Mouse (Mus musculus) limb, embryonic 12.5 days (tissue): ENCODE data around the gene Nfasc. TPM values are rescaled to one million over a fixed set of nuclear protein-coding genes. Genes with fewer than 3 reads are reported as not detected.

Source experiments
- ATAC-seq: fragments of 200-750 bp; cut with Nextera tagmentation; 2 replicates; pipeline ENCODE4 v1.8.0; 2017; ENCODE audit warnings: low read depth, moderate TSS enrichment; ENCODE audit not compliant: insufficient number of reproducible peaks, insufficient read depth, low FRiP score, low TSS enrichment
- H3K27ac ChIP-seq: fragments of 300-500 bp; sonication (generic); 2 replicates; pipeline ENCODE4 v1.5.1; 2016; ENCODE audit warnings: mild to moderate bottlenecking, moderate library complexity
- H3K27me3 ChIP-seq: fragments of 300-500 bp; sonication (generic); 2 replicates; pipeline ENCODE4 v1.6.1; 2016; ENCODE audit warnings: mild to moderate bottlenecking, moderate library complexity
- H3K36me3 ChIP-seq: fragments of 300-500 bp; sonication (generic); 2 replicates; pipeline ENCODE4 v1.6.1; 2016; ENCODE audit warnings: mild to moderate bottlenecking, moderate library complexity
- H3K4me1 ChIP-seq: fragments of 300-500 bp; sonication (generic); replicated peaks from 2 replicates; pipeline ENCODE4 v1.6.1; 2016
- H3K4me2 ChIP-seq: fragments of 300-500 bp; sonication (generic); 2 replicates; pipeline ENCODE4 v1.6.1; 2016; ENCODE audit warnings: mild to moderate bottlenecking, moderate library complexity
- H3K4me3 ChIP-seq: fragments of 300-500 bp; sonication (generic); replicated peaks from 2 replicates; pipeline ENCODE4 v1.5.1; 2016; ENCODE audit warnings: mild to moderate bottlenecking
- H3K9ac ChIP-seq: fragments of 300-500 bp; sonication (generic); replicated peaks from 2 replicates; pipeline ENCODE4 v1.6.1; 2016; ENCODE audit warnings: mild to moderate bottlenecking, moderate library complexity
- H3K9me3 ChIP-seq: fragments of 300-500 bp; sonication (generic); 2 replicates; pipeline ENCODE4 v1.6.1; 2016; ENCODE audit warnings: mild to moderate bottlenecking, moderate library complexity
- WGBS: fragments of 180-500 bp; shearing (Covaris S2); methylation state at CpG from one replicate; pipeline ENCODE4 v1.1.7; 2016; 5-methylcytosine and 5-hydroxymethylcytosine counted together
- polyA plus RNA-seq: library from polyadenylated mRNA; unstranded; fragments of >200 nt; fragmentation: Nextera tagmentation; extraction: Ambion mirVana; gene quantifications from 2 replicates; pipeline ENCODE4 v1.2.1, GENCODE M21; 2016

Gene Nfasc
- polyA plus RNA-seq, 1 experiment from 2014 or later: 0.81 TPM

DNA sequence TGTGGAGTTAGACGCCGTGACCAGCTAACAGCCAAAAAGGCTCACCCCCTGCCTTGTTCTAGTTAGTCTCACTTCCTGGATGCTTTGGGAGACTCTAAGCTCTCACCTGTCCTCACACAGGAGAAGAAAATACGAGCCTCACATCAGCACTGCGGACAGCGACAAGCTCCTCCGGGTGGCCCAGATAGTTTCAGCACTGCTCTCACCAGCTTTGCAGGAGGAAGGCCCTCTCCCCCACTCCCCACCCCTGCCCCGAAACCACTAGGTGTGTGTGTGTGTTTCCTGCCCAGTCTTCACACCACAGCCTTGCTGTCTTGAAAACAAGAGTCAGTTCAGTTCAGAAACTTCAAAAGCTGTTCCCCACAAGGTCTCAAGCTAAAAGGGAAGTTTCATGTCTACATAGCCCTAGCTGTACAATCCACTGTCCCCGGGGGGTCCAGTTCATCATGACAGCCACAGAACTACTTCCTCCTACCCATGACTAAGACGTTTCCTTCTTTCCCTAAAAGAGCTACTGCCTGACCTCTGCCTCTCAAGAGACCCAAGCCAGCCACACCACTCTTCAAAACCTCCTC is 7.6 kb downstream of the Nfasc start:
- Histone ChIP-seq H3K27me3 (peaks cover 48% of the 10 kb centered on the region), H3K9me3 (no peaks in the 10 kb centered on the region), H3K4me1 (no peaks in the 10 kb centered on the region), H3K9ac (no peak overlapping the region), H3K27ac (no peak overlapping the region), H3K4me2 (no peak overlapping the region), H3K36me3 (no peaks in the 10 kb centered on the region), H3K4me3 (no peak overlapping the region)
- no peak for ATAC-seq
- WGBS: 35% methylated on average over 9 of the region's 9 CpGs

DNA sequence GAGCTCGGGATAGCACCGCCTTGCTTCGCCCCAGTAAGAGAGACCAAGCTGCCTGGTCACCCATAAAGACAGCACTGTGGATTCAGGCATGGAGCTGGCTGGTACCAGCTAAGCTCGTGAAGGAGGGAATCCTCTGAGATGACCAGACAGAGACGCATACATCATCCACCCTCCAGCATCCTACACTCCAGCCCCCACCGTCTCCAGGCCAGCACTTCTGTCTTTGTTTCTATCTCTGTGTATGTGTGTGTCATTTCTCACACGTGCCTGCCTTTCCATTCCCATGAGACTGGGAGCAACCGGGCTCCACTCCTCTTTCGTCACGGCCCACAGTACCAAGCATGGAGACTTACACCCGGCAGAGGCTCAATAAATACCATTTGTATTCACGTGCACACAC is 9.3 kb downstream of the Nfasc start:
- H3K9me3 ChIP-seq: no peaks in the 10 kb centered on the region
- no peak overlapping the region for H3K27ac ChIP-seq
- ATAC-seq: no peak
- peaks cover 35% of the 10 kb centered on the region for H3K27me3 ChIP-seq
- H3K9ac ChIP-seq: no peak overlapping the region
- no peak overlapping the region for H3K4me3 ChIP-seq
- H3K4me1 ChIP-seq: no peaks in the 10 kb centered on the region
- no peaks in the 10 kb centered on the region for H3K36me3 ChIP-seq
- H3K4me2 ChIP-seq: no peak overlapping the region
- WGBS: 78% methylated on average over 12 of the region's 12 CpGs

DNA sequence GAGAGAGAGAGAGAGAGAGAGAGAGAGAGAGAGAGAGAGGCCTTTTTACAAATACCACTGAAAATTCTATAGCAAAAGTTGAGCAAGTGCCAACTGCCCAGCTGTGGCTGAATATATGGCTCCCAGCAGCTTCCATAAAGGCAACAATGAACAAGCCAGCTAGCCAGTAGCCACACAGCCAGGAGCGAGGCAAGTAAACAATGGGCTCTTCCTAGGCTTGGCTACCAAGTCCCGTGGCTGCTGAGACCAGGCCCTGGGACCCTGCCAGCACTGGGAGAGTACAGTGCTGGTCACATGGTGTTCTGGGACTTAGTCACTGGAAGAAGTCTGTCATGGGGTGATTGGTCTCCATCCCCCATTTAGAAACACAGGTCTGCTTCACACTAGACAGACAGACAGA is 14.0 kb downstream of the Nfasc start:
- Histone ChIP-seq H3K27ac (no peak overlapping the region), H3K27me3 (peaks cover 8% of the 10 kb centered on the region; the same call in 1 of the 2 replicates), H3K36me3 (no peaks in the 10 kb centered on the region), H3K4me3 (no peak overlapping the region), H3K9me3 (no peaks in the 10 kb centered on the region), H3K9ac (no peak overlapping the region), H3K4me2 (no peak overlapping the region), H3K4me1 (no peaks in the 10 kb centered on the region)
- ATAC-seq: no peak
- 64% methylated on average over 2 of the region's 2 CpGs for WGBS

DNA sequence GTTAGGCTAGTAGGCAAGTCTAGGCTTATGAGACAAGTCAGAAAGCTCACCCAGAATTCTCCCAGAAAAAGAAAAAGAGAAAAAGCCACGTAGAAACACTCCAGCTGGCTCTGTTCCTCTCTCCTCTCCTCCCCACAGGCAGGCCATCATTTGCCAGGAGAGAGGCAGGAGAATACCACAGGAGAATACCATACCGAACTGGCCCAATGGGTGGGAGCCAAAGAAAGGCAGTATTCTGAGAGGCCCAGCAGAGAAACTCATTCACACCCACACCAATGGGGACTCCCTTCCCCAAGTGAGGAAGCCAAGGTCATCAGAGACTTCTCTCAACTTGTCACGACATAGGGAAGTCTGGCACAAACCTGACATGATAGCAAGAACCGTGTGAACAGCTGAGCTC is 19.2 kb downstream of the Nfasc start:
- 80% methylated on average over 4 of the region's 4 CpGs for WGBS
- Histone ChIP-seq H3K4me3 (no peak overlapping the region), H3K4me2 (no peak overlapping the region), H3K9me3 (no peaks in the 10 kb centered on the region), H3K27me3 (peaks cover 16% of the 10 kb centered on the region), H3K36me3 (no peaks in the 10 kb centered on the region), H3K4me1 (no peaks in the 10 kb centered on the region), H3K9ac (no peak overlapping the region), H3K27ac (no peak overlapping the region)
- ATAC-seq: no peak

DNA sequence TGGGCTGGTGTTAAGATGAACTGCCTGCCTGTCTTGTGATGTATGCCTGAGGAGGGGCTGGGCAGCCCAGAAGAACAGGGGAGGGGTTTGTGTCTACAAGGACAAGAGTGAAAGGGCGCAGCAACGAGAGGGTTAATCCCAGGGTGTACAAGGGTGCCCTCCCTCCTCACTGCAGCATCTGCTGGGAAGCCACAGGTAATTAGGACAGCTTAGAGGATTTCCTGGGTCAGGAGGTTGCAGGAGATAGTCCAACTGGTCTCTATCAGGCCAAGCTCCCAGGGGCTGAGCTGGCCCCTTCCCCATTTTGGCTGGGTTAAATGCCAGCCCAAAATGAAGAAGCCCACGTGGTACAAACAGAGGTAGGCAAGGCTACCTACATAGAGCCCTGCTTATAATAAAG is 20.3 kb downstream of the Nfasc start:
- WGBS: 53% methylated on average over 3 of the region's 3 CpGs

DNA sequence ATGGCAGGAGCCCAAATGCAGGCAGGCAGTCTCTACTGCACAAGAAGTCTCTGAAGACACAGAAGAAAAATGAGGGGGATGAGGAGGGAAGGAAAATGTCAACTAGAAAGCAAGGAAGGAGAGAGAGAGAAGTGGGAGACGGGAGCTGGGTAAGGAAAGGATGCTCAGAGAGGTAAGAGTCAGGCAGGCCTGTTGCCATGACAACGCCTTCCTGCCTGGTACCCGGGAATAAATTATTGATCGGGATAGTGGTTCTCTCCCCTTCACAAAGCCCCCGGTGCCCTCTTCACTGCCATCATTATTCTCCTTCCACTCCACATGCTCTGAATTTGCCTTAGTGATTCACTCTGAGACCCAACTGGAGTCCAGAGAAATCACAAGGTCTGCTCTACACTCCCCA is 23.4 kb downstream of the Nfasc start:
- Histone ChIP-seq H3K27ac (no peak overlapping the region), H3K4me2 (no peak overlapping the region), H3K9me3 (no peaks in the 10 kb centered on the region), H3K4me3 (no peak overlapping the region), H3K4me1 (no peaks in the 10 kb centered on the region), H3K9ac (no peak overlapping the region), H3K36me3 (no peaks in the 10 kb centered on the region), H3K27me3 (peaks cover 30% of the 10 kb centered on the region)
- no peak for ATAC-seq
- WGBS: 70% methylated on average over 5 of the region's 5 CpGs

More for the DNA sequence above, 20.3 kb downstream of the Nfasc start:
- Histone ChIP-seq H3K9me3 (no peaks in the 10 kb centered on the region), H3K27me3 (peaks cover 24% of the 10 kb centered on the region), H3K36me3 (no peaks in the 10 kb centered on the region), H3K4me3 (no peak overlapping the region), H3K9ac (no peak overlapping the region), H3K27ac (no peak overlapping the region), H3K4me2 (no peak overlapping the region), H3K4me1 (no peaks in the 10 kb centered on the region)
- no peak for ATAC-seq

DNA sequence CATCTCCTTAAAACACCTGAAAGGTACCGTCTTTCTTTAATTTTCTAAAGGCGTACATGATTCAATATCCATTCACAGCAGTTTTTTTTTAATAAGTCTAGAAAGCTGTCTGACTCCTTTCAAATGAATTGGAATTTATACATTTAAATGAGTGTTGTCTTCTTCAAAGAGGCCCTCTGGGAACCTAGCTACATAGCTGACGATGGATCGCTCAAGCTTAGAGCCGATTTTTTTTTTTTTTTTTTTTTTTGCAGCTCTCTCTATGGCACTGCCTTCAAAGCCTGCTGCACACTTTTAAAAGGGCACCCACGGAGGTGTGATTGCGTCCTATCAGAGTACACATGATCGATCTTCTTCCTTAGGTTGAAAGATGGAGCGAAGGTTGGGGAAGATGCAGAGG is 26.6 kb downstream of the Nfasc start:
- ATAC-seq: no peak
- H3K4me3 ChIP-seq: no peak overlapping the region
- 93% methylated on average over 9 of the region's 9 CpGs for WGBS
- H3K4me2 ChIP-seq: no peak overlapping the region
- H3K9ac ChIP-seq: no peak overlapping the region
- no peaks in the 10 kb centered on the region for H3K4me1 ChIP-seq
- H3K27ac ChIP-seq: no peak overlapping the region
- H3K9me3 ChIP-seq: no peaks in the 10 kb centered on the region
- H3K36me3 ChIP-seq: no peaks in the 10 kb centered on the region
- H3K27me3 ChIP-seq: peaks cover 21% of the 10 kb centered on the region; the same call in 1 of the 2 replicates

DNA sequence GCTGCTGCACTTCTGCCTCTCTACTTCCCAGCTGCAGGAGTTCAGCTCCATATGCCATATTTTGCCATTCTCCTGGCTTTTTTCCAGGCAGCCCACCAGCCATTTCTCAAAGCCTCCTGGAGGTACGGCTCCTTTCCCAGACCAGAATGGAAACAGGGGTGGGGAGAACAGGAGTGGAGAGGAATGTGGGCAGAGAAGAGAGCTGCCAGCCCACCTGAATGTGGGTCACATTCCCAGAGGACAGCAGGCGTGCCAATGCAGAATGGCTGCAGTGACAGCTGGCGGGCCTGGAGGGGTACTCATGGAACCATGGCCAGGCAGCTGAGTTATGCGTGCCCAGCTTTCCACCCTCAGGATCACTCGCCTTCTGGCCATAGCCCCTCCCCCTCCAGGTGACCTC is 32.2 kb downstream of the Nfasc start:
- peaks cover 34% of the 10 kb centered on the region for H3K27me3 ChIP-seq

DNA sequence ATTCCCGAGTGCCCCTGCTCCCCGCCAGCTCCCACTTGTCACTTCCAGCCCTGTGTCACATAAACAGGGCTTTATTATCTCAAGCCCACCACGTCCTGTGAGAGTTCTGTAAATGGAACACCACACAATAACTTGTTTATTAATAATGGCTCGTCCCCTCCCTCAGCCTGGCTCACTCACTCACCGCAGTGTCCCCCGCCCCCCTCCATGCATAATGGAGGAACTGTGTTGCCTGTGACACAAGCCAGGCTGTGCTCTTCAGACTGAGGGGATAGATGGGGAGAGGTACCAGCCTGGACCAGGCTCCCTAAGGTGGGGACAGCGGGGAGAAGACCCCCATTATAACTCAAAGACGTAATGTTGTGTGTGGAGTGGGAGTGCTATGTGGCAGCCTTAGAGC is 34.3 kb downstream of the Nfasc start:
- no peak overlapping the region for H3K4me2 ChIP-seq
- 60% methylated on average over 8 of the region's 8 CpGs for WGBS
- ATAC-seq: no peak
- no peak overlapping the region for H3K27ac ChIP-seq
- no peaks in the 10 kb centered on the region for H3K36me3 ChIP-seq
- peaks cover 8% of the 10 kb centered on the region; the same call in 1 of the 2 replicates for H3K4me1 ChIP-seq
- H3K9me3 ChIP-seq: no peaks in the 10 kb centered on the region
- H3K27me3 ChIP-seq: peaks cover 50% of the 10 kb centered on the region
- H3K4me3 ChIP-seq: no peak overlapping the region
- H3K9ac ChIP-seq: no peak overlapping the region

More for the DNA sequence above, 32.2 kb downstream of the Nfasc start:
- no peaks in the 10 kb centered on the region for H3K4me1 ChIP-seq
- no peak overlapping the region for H3K27ac ChIP-seq
- 69% methylated on average over 5 of the region's 5 CpGs for WGBS
- H3K4me3 ChIP-seq: no peak overlapping the region
- H3K36me3 ChIP-seq: no peaks in the 10 kb centered on the region
- no peak overlapping the region for H3K4me2 ChIP-seq
- ATAC-seq: no peak; the same call in 1 of the 2 replicates
- H3K9ac ChIP-seq: no peak overlapping the region
- H3K9me3 ChIP-seq: no peaks in the 10 kb centered on the region

DNA sequence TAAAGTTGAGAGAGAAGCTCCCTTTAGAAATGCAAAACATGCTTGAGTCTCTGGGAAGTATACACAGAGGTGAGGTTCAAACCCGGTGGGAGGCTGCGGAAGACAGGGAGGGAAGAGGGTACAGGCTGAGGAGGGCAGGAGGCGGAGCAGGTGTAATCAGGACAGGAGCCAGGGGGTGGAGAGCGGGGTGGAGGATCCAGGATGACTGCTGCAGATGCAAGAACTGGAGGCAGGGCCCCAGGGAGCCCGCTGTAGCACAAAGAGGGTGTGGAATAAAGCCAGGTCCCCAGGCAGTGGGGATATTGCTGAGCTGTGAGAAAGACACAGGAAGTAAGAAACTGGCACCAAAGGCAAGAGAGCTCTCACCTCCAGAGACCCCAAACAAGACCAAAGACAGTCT is 38.1 kb downstream of the Nfasc start:
- WGBS: 21% methylated on average over 5 of the region's 5 CpGs

DNA sequence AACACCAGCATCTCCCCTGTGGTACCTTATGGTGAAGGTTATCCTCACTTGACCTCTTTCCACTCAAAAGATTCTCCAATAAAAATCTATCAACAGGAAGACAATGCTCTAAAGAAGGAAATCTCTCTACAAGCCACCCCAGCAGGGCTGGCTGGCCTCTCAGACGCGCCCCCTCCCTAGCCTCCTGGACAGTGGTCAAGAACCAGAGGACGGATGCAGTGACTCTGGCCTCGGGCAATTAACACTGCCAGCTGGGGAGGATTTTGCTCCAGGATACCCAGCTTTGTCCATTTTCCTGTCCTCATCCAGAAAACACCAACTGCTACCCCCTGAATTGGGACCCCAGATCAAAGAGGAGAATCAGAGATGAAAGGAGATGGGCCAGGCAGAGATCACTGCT is 44.7 kb downstream of the Nfasc start:
- Histone ChIP-seq H3K4me1 (peaks cover 12% of the 10 kb centered on the region), H3K4me2 (no peak overlapping the region), H3K4me3 (no peak overlapping the region), H3K9me3 (no peaks in the 10 kb centered on the region), H3K9ac (no peak overlapping the region), H3K36me3 (no peaks in the 10 kb centered on the region), H3K27me3 (peaks cover 34% of the 10 kb centered on the region), H3K27ac (no peak overlapping the region)
- no peak for ATAC-seq
- WGBS: 68% methylated on average over 4 of the region's 4 CpGs

More for the DNA sequence above, 38.1 kb downstream of the Nfasc start:
- Histone ChIP-seq H3K4me3 (no peak overlapping the region), H3K27ac (no peak overlapping the region), H3K36me3 (no peaks in the 10 kb centered on the region), H3K9ac (no peak overlapping the region), H3K4me1 (peaks cover 8% of the 10 kb centered on the region; the same call in 1 of the 2 replicates), H3K4me2 (no peak overlapping the region), H3K27me3 (peaks cover 50% of the 10 kb centered on the region), H3K9me3 (no peaks in the 10 kb centered on the region)
- ATAC-seq: no peak

DNA sequence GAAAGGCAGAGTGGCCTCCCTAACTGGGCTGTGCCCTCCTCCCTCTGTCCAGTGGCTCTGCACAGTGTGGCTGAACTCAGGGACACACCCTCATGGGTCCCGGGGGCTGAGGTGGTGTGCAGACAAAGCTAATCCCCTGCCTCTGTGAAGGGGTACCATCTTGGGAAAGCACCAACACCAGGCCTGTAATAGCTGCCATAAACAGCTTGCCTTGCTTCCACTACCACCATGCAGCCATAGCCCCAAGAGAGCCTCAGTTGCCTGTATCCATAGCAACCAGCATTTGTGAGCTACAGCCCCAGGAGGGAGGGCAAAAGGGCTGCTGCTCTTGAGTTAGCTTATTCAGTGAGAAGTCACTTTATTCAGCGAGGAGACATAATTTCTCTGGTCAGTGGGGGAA is 45.4 kb downstream of the Nfasc start:
- no peak overlapping the region for H3K4me3 ChIP-seq
- H3K9me3 ChIP-seq: no peaks in the 10 kb centered on the region
- H3K4me1 ChIP-seq: peaks cover 12% of the 10 kb centered on the region
- H3K4me2 ChIP-seq: no peak overlapping the region
- H3K9ac ChIP-seq: no peak overlapping the region
- H3K36me3 ChIP-seq: no peaks in the 10 kb centered on the region
- 11% methylated on average over 2 of the region's 2 CpGs for WGBS
- ATAC-seq: no peak
- peaks cover 34% of the 10 kb centered on the region for H3K27me3 ChIP-seq
- no peak overlapping the region for H3K27ac ChIP-seq
